Mouse (Mus musculus) 3T3-L1 (cell line): ENCODE results near the gene Olfr1192-ps1.
"Not testable (repeated sequence)": the region's sequence is repeated elsewhere in the genome, so short reads cannot be mapped to it uniquely, and the experiment has no call there.

Source experiments
- DNase-seq: peaks from one replicate; pipeline ENCODE4 v3.0.0-alpha.2; 2015; ENCODE audit warnings: low read depth, low spot score

Gene Olfr1192-ps1

DNA sequence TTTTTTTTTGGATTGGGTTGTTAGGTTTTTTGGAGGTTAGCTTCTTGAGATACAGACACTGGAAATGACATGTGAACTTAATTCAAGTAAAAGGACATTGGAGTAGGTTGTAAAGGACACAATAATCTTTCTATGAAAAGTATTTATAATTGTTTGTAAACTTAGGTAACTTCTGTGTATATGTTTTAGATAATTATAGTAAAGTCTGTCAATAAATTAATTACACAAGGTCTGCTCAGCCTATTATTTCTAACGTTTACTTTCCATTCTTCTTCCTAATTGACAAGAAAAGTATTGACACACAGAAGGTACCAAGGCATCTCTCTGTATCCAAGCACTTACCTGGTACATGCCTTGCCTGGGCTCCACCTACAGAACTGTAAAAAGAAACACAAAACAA lies at the start of gene Olfr1192-ps1:
Gene Olfr1192-ps1 (plus strand): TSS at position 301 of the 400 bp plus-strand sequence.
- DNase-seq: no peak

DNA sequence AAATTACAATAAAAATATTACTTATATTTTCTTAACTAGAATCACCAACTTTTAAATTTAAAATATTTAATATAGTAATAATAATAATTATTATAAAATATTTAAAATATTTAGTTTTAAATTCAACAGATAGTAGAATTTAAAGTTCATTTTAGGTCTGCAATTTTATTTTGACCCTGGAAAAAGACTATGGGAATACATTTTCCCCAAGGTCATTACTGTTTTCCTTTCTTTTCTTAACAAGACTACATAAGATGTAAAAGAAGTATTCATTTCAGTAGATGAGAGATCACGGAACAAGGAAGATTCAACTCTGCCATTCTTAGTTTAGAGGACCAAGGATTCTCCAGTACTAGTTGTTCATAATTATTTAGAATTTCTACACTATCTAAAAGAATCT lies 8.1 kb upstream of the Olfr1192-ps1 start, which contains the start of gene Olfr1191-ps1:
Gene Olfr1191-ps1 (plus strand): TSS at position 301 of the 400 bp plus-strand sequence.
- DNase-seq: not testable (repeated sequence)

DNA sequence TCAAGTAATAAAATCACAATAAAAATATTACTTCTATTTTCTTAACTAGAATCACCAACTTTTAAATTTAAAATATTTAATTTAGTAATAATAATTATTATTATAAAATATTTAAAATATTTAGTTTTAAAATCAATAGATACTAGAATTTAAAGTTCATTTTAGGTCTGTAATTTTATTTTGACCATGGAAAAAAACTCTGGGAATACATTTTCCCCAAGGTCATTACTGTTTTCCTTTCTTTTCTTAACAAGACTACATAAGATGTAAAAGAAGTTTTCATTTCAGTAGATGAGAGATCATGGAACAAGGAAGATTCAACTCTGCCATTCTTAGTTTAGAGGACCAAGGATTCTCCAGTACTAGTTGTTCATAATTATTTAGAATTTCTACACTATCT lies 27.0 kb downstream of the Olfr1192-ps1 start, which contains the start of gene Olfr1193:
Gene Olfr1193 (plus strand): TSS at position 301 of the 400 bp plus-strand sequence.
- DNase-seq: not testable (repeated sequence)

DNA sequence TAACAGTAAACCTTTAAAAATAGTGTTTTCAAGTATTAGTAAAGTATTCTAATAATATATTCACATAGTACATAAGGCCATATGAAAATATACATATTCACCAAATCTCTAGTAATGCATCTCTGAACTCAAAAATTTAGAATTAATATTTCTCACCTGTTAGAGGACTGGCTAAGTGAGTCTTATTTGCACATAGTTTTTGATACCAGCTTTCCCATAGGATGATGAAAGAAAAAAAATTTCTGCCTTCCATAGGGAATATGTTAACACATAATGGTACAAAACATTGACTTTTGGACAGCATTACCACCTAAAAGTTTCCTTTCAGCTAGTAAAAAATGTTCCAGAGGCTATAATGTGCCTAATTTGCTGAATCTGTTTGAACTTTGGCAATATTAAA lies 40.8 kb downstream of the Olfr1192-ps1 start, which contains the start of gene Olfr1195:
Gene Olfr1195 (minus strand): TSS at position 101 of the 400 bp plus-strand sequence.
- no peak for DNase-seq

- no peak for DNase-seq
Observed at GRCm38 (mm10) chr2:88704497-88704896, 56.2 kb downstream of the Olfr1192-ps1 start, which contains the start of gene Olfr1196. Gene Olfr1196, minus strand, starts transcription at chr2:88704597.
